Mouse (Mus musculus) ES-E14 (cell line): ENCODE measurements around the gene Meaf6. TPM values are rescaled to one million over a fixed set of nuclear protein-coding genes. Genes with fewer than 3 reads are reported as not detected.

ENCODE experiments used
- DNase-seq: peaks from one replicate; pipeline ENCODE4 v3.0.0-alpha.2; 2013; ENCODE audit warnings: low read depth, low spot score
- H3K27ac ChIP-seq: 2 replicates; pipeline ENCODE4 v1.5.1; 2012; ENCODE audit warnings: low read depth, mild to moderate bottlenecking, low read length, moderate library complexity, mixed read lengths; ENCODE audit not compliant: poor library complexity, insufficient read depth, severe bottlenecking
- H3K36me3 ChIP-seq: 2 replicates; pipeline ENCODE4 v1.6.1; 2012; ENCODE audit warnings: mild to moderate bottlenecking, low read length, moderate library complexity, mixed read lengths; ENCODE audit not compliant: control insufficient read depth, poor library complexity, insufficient read depth, severe bottlenecking
- H3K4me1 ChIP-seq, 2 experiments: fragments of 150-350 bp in 1 of 2; sonication (generic) in 1 of 2; 2 replicates each; pipeline ENCODE4 v1.6.1; 2012; ENCODE audit warnings: low read length in 2 of 2, mild to moderate bottlenecking in 1 of 2, mixed read lengths in 1 of 2; ENCODE audit not compliant: control insufficient read depth in 2 of 2, insufficient read depth in 2 of 2, poor library complexity in 1 of 2
- H3K4me3 ChIP-seq, 2 experiments: fragments of 150-350 bp in 1 of 2; sonication (generic) in 1 of 2; 2 replicates each; pipeline ENCODE4 v1.5.1; 2012; ENCODE audit warnings: low read length in 2 of 2, low read depth in 1 of 2, mild to moderate bottlenecking in 1 of 2, mixed read lengths in 1 of 2; ENCODE audit not compliant: insufficient read depth in 1 of 2, poor library complexity in 1 of 2, severe bottlenecking in 1 of 2
- H3K9ac ChIP-seq: 2 replicates; pipeline ENCODE4 v1.6.1; 2012; ENCODE audit warnings: low read depth, mild to moderate bottlenecking, low read length, mixed read lengths; ENCODE audit not compliant: poor library complexity, insufficient read depth, severe bottlenecking
- H3K9me3 ChIP-seq: fragments of 150-350 bp; sonication (generic); 2 replicates; pipeline ENCODE4 v1.6.1; 2012; ENCODE audit warnings: low read depth, mild to moderate bottlenecking, low read length; ENCODE audit not compliant: control insufficient read depth, insufficient read depth
- CHD2 ChIP-seq: IDR thresholded peaks from 2 replicates; pipeline ENCODE4 v1.6.1; 2014; ENCODE audit warnings: mild to moderate bottlenecking, low read depth, low read length, inconsistent platforms
- HCFC1 ChIP-seq: IDR thresholded peaks from 2 replicates; pipeline ENCODE4 v1.6.1; 2012; ENCODE audit warnings: low read length, inconsistent platforms, borderline replicate concordance; ENCODE audit not compliant: insufficient read depth
- MAFK ChIP-seq: IDR thresholded peaks from 2 replicates; pipeline ENCODE4 v1.6.1; 2014; ENCODE audit warnings: mild to moderate bottlenecking, low read depth, low read length, inconsistent platforms; ENCODE audit not compliant: insufficient read depth
- ZC3H11A ChIP-seq: IDR thresholded peaks from 2 replicates; pipeline ENCODE4 v1.6.1; 2012; ENCODE audit warnings: low read depth, mild to moderate bottlenecking, inconsistent platforms, low read length, borderline replicate concordance
- ZNF384 ChIP-seq: IDR thresholded peaks from 2 replicates; pipeline ENCODE4 v1.6.1; 2012; ENCODE audit warnings: low read depth, low read length, inconsistent platforms
- in situ Hi-C, 2 experiments: fragments of 600-800 bp; cut with MboI; formaldehyde crosslinking; loops; one replicate each; pipeline ENCODE4 v1.15.1; 2025; ENCODE audit warnings: low sequenced_read_pairs in 2 of 2, inconsistent platforms in 1 of 2; ENCODE audit not compliant: unreplicated experiment in 2 of 2
- total RNA-seq: library from RNA; depleted of rRNA; stranded (reverse); fragments of 300-350 nt; gene quantifications from 2 replicates; pipeline ENCODE4 v1.2.3, GENCODE M21; 2012

Meaf6 gene
- total RNA-seq, 1 experiment, result 25.0 TPM

DNA sequence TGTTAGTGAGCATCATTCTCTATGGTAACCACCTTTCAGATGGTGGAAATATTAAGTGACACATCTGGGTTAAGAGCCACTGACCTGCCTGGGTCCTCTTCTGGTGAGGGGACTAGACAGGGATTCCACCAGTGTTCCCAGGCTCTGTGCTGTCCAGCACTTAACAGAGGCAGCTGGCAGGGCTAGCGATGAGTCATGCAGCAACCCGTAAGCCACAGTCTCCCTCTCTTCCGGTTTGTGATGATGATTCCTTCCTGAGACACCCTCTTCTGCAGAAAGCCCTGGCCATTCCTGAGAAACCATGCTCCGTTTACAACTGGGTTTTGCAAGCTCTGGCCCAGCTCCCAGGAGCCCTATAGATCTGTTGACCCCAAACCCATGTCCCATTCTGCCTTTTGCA lies 46.6 kb downstream of the Meaf6 start:
- no peak overlapping the region for H3K27ac ChIP-seq
- H3K9ac ChIP-seq, result no peak overlapping the region
- H3K4me3 ChIP-seq, result no peak overlapping the region
- in situ Hi-C loops, result no loop called here
- TF ChIP-seq ZC3H11A, result no peak
- TF ChIP-seq CHD2, result no peak
- no peak for TF ChIP-seq MAFK
- TF ChIP-seq HCFC1, result no peak
- no peaks in the 10 kb centered on the region for H3K9me3 ChIP-seq
- peaks cover 13 to 23% of the 10 kb centered on the region in 2 experiments; a peak in 3 of 4 replicates for H3K4me1 ChIP-seq
- H3K36me3 ChIP-seq, result no peaks in the 10 kb centered on the region; the same call in 1 of the 2 replicates
- DNase-seq, result no peak

DNA sequence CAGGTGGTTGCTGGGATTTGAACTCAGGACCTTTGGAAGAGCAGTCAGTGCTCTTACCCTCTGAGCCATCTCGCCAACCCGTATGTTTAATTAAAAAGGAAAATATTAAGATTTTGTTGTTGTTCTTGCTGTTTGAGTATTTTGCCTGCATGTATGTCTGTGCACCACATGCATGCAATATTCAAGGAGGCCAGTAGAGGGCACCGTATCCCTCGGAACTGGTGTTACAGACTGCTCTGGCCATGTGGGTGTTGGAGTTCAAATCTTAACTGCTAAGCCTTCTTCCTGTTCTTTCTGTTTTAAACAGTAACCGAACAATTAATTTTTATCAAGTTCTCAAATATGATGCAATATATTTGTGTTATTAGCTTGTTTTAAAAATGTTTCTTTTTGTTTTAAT lies 47.5 kb downstream of the Meaf6 start:
- Histone ChIP-seq H3K36me3 (no peaks in the 10 kb centered on the region; the same call in 1 of the 2 replicates), H3K9ac (no peak overlapping the region), H3K4me3 (no peak overlapping the region), H3K27ac (no peak overlapping the region), H3K4me1 (peaks cover 11 to 20% of the 10 kb centered on the region in 2 experiments; a peak in 3 of 4 replicates), H3K9me3 (no peaks in the 10 kb centered on the region)
- peak; percentile 77 for DNase-seq
- in situ Hi-C loops, result no loop called here
- no peak for TF ChIP-seq ZNF384
- 0 out of 2 replicates have a peak, but pooled peaks have one; percentile 61 for TF ChIP-seq ZC3H11A
- TF ChIP-seq HCFC1, result no peak

DNA sequence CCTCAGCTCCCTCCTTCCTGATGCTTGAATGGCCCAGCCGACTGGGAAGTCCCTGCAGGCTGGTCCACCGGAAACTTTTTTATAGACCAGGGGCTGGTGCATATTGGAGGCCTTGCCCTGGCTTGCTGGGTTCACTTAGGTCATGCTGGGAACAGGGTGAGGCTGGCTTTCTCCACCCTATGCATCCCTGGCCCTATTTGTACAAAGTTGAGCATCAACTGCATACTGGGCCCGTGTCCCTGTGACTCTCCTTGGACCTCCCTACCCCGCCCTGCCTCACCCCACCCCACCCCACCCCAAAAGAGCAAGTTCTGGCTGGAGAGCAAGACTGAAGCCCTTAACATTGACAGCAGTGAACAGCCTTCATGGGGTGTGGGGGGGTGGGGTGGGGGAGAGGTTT lies 49.3 kb downstream of the Meaf6 start:
- Histone ChIP-seq H3K27ac (peak overlapping the region; percentile 88; the same call in 1 of the 2 replicates), H3K4me3 (no peak overlapping the region), H3K36me3 (no peaks in the 10 kb centered on the region; the same call in 1 of the 2 replicates), H3K9ac (peak overlapping the region; percentile 6; the same call in 1 of the 2 replicates), H3K4me1 (peaks cover 11 to 20% of the 10 kb centered on the region in 2 experiments; a peak in 3 of 4 replicates), H3K9me3 (no peaks in the 10 kb centered on the region; the same call in 1 of the 2 replicates)
- in situ Hi-C loops, result no loop called here
- DNase-seq, result no peak
- TF ChIP-seq CHD2 (no peak), MAFK (no peak), ZC3H11A (no peak), HCFC1 (no peak), ZNF384 (no peak)

DNA sequence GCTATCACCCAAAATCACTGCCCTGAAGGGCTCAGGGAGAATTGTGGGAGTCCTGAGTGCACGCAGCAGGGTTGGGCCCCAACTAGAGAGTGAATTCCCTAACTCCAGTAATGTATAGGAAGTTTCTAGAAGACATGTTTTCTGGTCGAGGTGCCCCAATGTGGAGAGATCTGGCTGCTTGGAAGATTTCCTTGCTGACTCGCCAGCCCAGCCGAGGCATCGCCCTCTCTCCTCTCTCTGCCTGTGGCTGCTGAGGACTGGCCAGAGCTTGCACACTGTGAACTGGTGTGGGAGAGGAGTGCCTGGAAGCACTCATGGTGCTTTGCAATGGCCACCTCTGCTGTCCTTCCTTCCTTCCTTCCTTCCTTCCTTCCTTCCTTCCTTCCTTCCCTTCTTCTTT lies 49.7 kb downstream of the Meaf6 start:
- Histone ChIP-seq H3K9ac (peak overlapping the region; percentile 33; the same call in 1 of the 2 replicates), H3K36me3 (no peaks in the 10 kb centered on the region; the same call in 1 of the 2 replicates), H3K27ac (peak overlapping the region; percentile 88), H3K4me1 (peaks cover 11 to 20% of the 10 kb centered on the region in 2 experiments; a peak in 3 of 4 replicates), H3K9me3 (no peaks in the 10 kb centered on the region; the same call in 1 of the 2 replicates), H3K4me3 (no peak overlapping the region)
- in situ Hi-C loops, result no loop called here
- TF ChIP-seq MAFK, result no peak
- TF ChIP-seq CHD2, result no peak
- TF ChIP-seq HCFC1, result no peak
- no peak for TF ChIP-seq ZC3H11A
- TF ChIP-seq ZNF384, result no peak
- no peak for DNase-seq
